Mouse (Mus musculus) forebrain, postnatal 0 days (tissue): ENCODE data around the gene Acsl5. TPM values are rescaled to one million over a fixed set of nuclear protein-coding genes. Genes with fewer than 3 reads are reported as not detected.

Experiments used
- ATAC-seq: fragments of 200-750 bp; cut with Nextera tagmentation; 2 replicates; pipeline ENCODE4 v1.8.0; 2017; ENCODE audit warnings: mild to moderate bottlenecking, moderate library complexity
- DNase-seq: peaks from one replicate; pipeline ENCODE4 v3.0.0-alpha.2; 2015
- H3K27ac ChIP-seq: fragments of 300-500 bp; sonication (generic); 2 replicates; pipeline ENCODE4 v1.5.1; 2014; ENCODE audit warnings: low read depth, mild to moderate bottlenecking, antibody characterized with exemption, low read length, moderate library complexity, mixed read lengths
- H3K27me3 ChIP-seq: fragments of 300-500 bp; sonication (generic); 2 replicates; pipeline ENCODE4 v1.6.1; 2014; ENCODE audit warnings: mild to moderate bottlenecking, low read length, mixed read lengths; ENCODE audit not compliant: insufficient read depth
- H3K36me3 ChIP-seq: fragments of 300-500 bp; sonication (generic); 2 replicates; pipeline ENCODE4 v1.6.1; 2014; ENCODE audit warnings: mild to moderate bottlenecking, moderate library complexity; ENCODE audit not compliant: insufficient read depth
- H3K4me1 ChIP-seq: fragments of 300-500 bp; sonication (generic); 2 replicates; pipeline ENCODE4 v1.6.1; 2014; ENCODE audit warnings: antibody characterized with exemption; ENCODE audit not compliant: insufficient read depth
- H3K4me2 ChIP-seq: fragments of 300-500 bp; sonication (generic); 2 replicates; pipeline ENCODE4 v1.6.1; 2014; ENCODE audit warnings: low read depth, mild to moderate bottlenecking, moderate library complexity
- H3K4me3 ChIP-seq: fragments of 300-500 bp; sonication (generic); 2 replicates; pipeline ENCODE4 v1.5.1; 2014; ENCODE audit warnings: low read depth, low read length, mixed read lengths
- H3K9ac ChIP-seq: fragments of 300-500 bp; sonication (generic); 2 replicates; pipeline ENCODE4 v1.6.1; 2014; ENCODE audit warnings: mild to moderate bottlenecking
- H3K9me3 ChIP-seq: fragments of 300-500 bp; sonication (generic); 2 replicates; pipeline ENCODE4 v1.6.1; 2016; ENCODE audit warnings: low read length
- CTCF ChIP-seq: sonication (generic); IDR thresholded peaks from 2 replicates; pipeline ENCODE4 v1.5.1; 2016; ENCODE audit warnings: antibody characterized with exemption, control low read depth, low read depth
- WGBS: fragments of 180-500 bp; shearing (Covaris S2); extraction: QIAGEN DNeasy Blood & Tissue Kit; methylation state at CpG from one replicate; pipeline ENCODE4 v1.1.7; 2014; 5-methylcytosine and 5-hydroxymethylcytosine counted together
- polyA plus RNA-seq: library from polyadenylated mRNA; unstranded; fragments of >200 nt; fragmentation: Nextera tagmentation; extraction: Ambion mirVana; gene quantifications from 2 replicates; pipeline ENCODE4 v1.2.1, GENCODE M21; 2015
- total RNA-seq: library from RNA; depleted of rRNA; stranded (reverse); fragments of >200 nt; gene quantifications from 2 replicates; pipeline ENCODE4 v1.2.3, GENCODE M21; 2014

The Acsl5 gene
- total and polyA plus RNA-seq, 2 experiments from 2014 or later: 15.9 to 16.6 TPM

DNA sequence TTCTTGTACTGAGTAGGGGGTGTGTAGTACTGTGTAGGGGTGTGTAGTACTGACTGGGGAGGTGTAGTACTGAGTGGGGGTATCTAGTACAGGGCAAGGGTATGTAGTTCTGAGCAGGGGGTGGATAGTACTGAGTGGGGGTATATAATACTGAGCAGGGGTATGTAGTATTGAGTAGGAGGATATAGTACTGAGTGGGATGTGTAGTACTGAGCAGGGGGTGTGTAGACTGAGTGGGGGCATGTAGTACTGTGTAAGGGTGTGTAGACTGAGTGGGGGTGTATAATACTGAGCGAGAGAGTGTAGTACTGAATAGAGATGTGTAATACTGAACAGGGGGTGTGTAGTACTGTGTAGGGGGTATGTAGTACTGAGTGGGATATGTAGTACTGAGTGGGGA is 40.0 kb upstream of the Acsl5 start:
- 100% methylated on average over 1 of the region's 1 CpGs for WGBS
- no peak overlapping the region for H3K9ac ChIP-seq
- DNase-seq (no peak), ATAC-seq (no peak)
- H3K4me3 ChIP-seq: no peak overlapping the region
- no peak overlapping the region for H3K4me2 ChIP-seq
- no peaks in the 10 kb centered on the region for H3K9me3 ChIP-seq
- no peaks in the 10 kb centered on the region for H3K27me3 ChIP-seq
- no peaks in the 10 kb centered on the region for H3K4me1 ChIP-seq
- TF ChIP-seq CTCF: no peak
- H3K36me3 ChIP-seq: no peaks in the 10 kb centered on the region
- H3K27ac ChIP-seq: no peak overlapping the region

DNA sequence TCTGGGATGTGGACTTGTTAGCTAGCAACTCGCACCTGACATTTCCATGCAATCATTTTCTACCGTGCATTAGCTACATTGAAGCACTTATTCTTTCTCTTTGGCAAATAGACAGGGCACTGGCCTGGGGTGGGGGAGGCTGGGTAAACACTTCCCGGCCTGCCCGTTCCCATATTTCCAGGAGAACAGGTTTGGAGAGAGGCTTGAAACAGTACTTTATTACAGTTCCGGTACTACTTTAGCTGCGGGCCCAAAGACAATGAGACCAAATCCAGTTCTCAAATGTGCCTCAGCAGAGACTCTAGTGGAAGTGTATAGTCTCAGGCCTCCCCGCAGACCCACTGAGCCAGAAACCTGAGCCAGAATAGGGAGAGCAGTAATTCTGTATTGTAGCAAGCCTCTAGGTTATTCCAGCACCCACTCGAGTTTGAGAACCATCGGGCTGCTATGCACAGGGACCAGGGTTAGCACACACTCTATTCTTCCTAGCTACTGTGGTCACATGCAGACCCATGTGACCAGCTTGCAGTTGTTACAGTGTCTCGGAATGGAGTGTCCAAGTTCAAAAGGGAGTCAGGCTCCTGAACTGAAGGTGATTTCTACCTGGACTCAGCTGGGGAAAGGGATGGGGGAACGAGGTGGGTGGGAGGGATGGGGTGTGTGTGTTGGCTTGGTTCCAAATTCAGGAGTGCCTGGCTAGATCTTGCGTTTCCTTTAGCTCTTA is 38.0 kb upstream of the Acsl5 start:
- TF ChIP-seq CTCF: no peak
- ATAC-seq: no peak
- no peaks in the 10 kb centered on the region for H3K4me1 ChIP-seq
- H3K27me3 ChIP-seq: no peaks in the 10 kb centered on the region
- no peak for DNase-seq
- no peak overlapping the region for H3K9ac ChIP-seq
- no peak overlapping the region for H3K4me2 ChIP-seq
- H3K27ac ChIP-seq: no peak overlapping the region
- H3K36me3 ChIP-seq: no peaks in the 10 kb centered on the region
- 78% methylated on average over 12 of the region's 12 CpGs for WGBS
- no peaks in the 10 kb centered on the region for H3K9me3 ChIP-seq
- H3K4me3 ChIP-seq: no peak overlapping the region

DNA sequence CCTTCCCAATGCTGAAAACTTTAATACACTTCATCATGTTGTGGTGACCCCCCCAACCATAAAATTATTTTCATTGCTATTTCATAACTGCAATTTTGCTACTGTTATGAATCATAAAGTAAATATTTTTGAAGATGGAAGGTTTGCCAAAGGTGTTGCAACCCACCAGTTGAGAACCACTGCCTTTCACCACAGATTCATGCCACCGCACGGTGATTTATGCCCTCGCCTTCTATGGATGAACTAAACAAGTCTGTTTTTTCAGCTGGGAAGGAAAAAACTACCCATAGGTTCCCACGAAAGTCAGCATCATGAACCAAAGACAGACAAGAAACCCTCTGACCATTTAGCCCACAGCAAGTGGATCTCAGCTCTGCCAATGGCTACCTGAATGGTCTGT is 34.9 kb upstream of the Acsl5 start:
- WGBS: 91% methylated on average over 4 of the region's 4 CpGs
- H3K27ac ChIP-seq: no peak overlapping the region

DNA sequence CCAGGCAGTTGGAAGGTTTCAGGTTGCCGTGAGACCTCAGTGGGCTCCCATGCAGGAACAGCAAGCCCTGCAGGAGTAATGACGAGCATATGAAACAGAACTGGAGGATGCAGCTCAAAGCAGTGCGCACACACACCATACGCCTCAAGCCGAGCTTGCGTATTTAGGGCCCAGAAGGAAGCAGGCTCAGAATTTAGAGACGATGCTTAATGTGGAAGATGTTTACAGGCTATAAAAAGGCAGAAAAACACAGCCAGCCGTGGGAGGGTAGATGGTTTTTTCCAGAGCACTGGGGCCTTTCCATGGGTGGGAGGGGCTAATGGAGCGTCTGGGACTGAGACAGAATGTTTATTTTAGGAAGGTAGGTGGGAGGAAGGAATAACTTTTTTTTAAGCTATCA is 34.4 kb upstream of the Acsl5 start:
- no peak for ATAC-seq
- Histone ChIP-seq H3K4me3 (no peak overlapping the region), H3K4me1 (no peaks in the 10 kb centered on the region), H3K27ac (0 out of 2 replicates have a peak overlapping the region, but pooled peaks have one; percentile 29), H3K27me3 (no peaks in the 10 kb centered on the region), H3K9ac (no peak overlapping the region), H3K4me2 (no peak overlapping the region), H3K9me3 (no peaks in the 10 kb centered on the region), H3K36me3 (no peaks in the 10 kb centered on the region)
- 79% methylated on average over 9 of the region's 9 CpGs for WGBS
- TF ChIP-seq CTCF: no peak
- DNase-seq: peak; percentile 14

More for the DNA sequence above, 34.9 kb upstream of the Acsl5 start:
- H3K9ac ChIP-seq: no peak overlapping the region
- TF ChIP-seq CTCF: no peak
- H3K4me3 ChIP-seq: no peak overlapping the region
- no peak for DNase-seq
- no peak overlapping the region for H3K4me2 ChIP-seq
- no peaks in the 10 kb centered on the region for H3K27me3 ChIP-seq
- no peaks in the 10 kb centered on the region for H3K9me3 ChIP-seq
- H3K36me3 ChIP-seq: no peaks in the 10 kb centered on the region
- no peaks in the 10 kb centered on the region for H3K4me1 ChIP-seq
- ATAC-seq: no peak

GRCm38 (mm10) chr19:55218192-55218739 is 33.5 kb upstream of the Acsl5 start:
- peak overlapping the region; percentile 46 for H3K9ac ChIP-seq
- H3K4me2 ChIP-seq: peak overlapping the region; percentile 58
- ATAC-seq (peak; percentile 89), DNase-seq (peak; percentile 96)
- H3K27ac ChIP-seq: no peak overlapping the region
- no peaks in the 10 kb centered on the region for H3K36me3 ChIP-seq
- 4% methylated on average over 20 of the region's 20 CpGs for WGBS
- no peaks in the 10 kb centered on the region for H3K9me3 ChIP-seq
- no peaks in the 10 kb centered on the region for H3K4me1 ChIP-seq
- H3K4me3 ChIP-seq: peak overlapping the region; percentile 41
- peak; percentile 92 for TF ChIP-seq CTCF
- H3K27me3 ChIP-seq: no peaks in the 10 kb centered on the region

DNA sequence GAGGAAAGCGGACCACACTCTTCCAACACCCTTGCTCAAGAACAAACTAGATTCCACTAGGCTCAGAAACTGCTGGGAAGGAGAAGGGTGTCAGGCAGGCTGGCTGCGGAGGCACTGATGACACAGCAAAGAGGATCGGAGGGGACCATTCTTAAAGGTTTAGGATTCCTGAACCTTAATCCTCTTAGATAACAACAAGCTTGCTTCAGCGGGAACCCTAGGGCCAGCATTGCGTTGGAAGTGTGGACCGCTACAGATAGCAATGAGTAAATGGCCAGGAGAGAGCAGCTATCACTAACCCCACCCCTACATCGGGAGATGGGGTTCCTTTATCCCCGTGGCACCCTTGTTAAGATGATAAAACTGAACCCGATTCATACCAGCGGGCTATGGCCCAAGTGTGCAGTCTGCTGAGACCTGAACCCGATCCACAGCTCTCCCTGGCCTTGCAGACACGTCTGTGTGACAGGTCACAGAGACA is 33.0 kb upstream of the Acsl5 start:
- ATAC-seq: no peak
- H3K4me3 ChIP-seq: peak overlapping the region; percentile 41
- no peak for TF ChIP-seq CTCF
- H3K9me3 ChIP-seq: no peaks in the 10 kb centered on the region
- H3K27me3 ChIP-seq: no peaks in the 10 kb centered on the region
- peak overlapping the region; percentile 58 for H3K4me2 ChIP-seq
- no peaks in the 10 kb centered on the region for H3K36me3 ChIP-seq
- H3K27ac ChIP-seq: no peak overlapping the region
- H3K9ac ChIP-seq: peak overlapping the region; percentile 46
- 13% methylated on average over 12 of the region's 12 CpGs for WGBS
- DNase-seq: no peak
- H3K4me1 ChIP-seq: no peaks in the 10 kb centered on the region

DNA sequence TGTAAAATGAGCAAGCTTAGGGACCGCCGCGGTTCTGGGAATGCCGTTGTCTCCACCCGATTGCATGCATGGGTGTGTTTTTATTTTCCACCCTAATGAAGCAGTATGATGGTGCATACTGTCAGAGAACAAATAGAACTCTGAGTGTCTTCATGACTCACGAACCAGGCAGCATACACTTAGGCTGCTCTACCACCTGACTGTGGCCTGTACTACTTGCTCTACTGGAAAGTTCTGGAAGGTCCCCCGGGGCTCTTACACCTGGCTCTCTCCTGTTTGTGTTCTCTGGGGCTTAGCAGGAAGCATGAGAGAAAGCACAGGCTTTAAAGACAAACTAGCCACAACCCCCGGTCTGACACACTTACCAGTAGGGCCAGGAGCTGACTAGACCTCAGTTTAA is 32.4 kb upstream of the Acsl5 start:
- Histone ChIP-seq H3K4me2 (peak overlapping the region; percentile 58), H3K4me3 (no peak overlapping the region), H3K9ac (no peak overlapping the region; the same call in 1 of the 2 replicates), H3K4me1 (no peaks in the 10 kb centered on the region), H3K36me3 (no peaks in the 10 kb centered on the region), H3K9me3 (no peaks in the 10 kb centered on the region), H3K27me3 (no peaks in the 10 kb centered on the region), H3K27ac (no peak overlapping the region)
- DNase-seq: no peak
- WGBS: 69% methylated on average over 8 of the region's 8 CpGs
- no peak for TF ChIP-seq CTCF
- no peak for ATAC-seq
